Mouse (Mus musculus) hindbrain, embryonic 13.5 days (tissue): Measurements from ENCODE around the gene Nxf2. TPM values are rescaled to one million over a fixed set of nuclear protein-coding genes. Genes with fewer than 3 reads are reported as not detected.
"Not testable (repeated sequence)": the region's sequence is repeated elsewhere in the genome, so short reads cannot be mapped to it uniquely, and the experiment has no call there.

Experiments used
- ATAC-seq: fragments of 200-750 bp; cut with Nextera tagmentation; 2 replicates; pipeline ENCODE4 v1.8.0; 2017; ENCODE audit warnings: moderate TSS enrichment; ENCODE audit not compliant: low FRiP score
- H3K27ac ChIP-seq: fragments of 300-500 bp; sonication (generic); 2 replicates; pipeline ENCODE4 v1.5.1; 2015; ENCODE audit warnings: inconsistent platforms, mild to moderate bottlenecking, moderate library complexity
- H3K27me3 ChIP-seq: fragments of 300-500 bp; sonication (generic); 2 replicates; pipeline ENCODE4 v1.6.1; 2015; ENCODE audit warnings: mild to moderate bottlenecking, inconsistent platforms
- H3K36me3 ChIP-seq: fragments of 300-500 bp; sonication (generic); 2 replicates; pipeline ENCODE4 v1.6.1; 2015; ENCODE audit warnings: mild to moderate bottlenecking, inconsistent platforms
- H3K4me1 ChIP-seq: fragments of 300-500 bp; sonication (generic); replicated peaks from 2 replicates; pipeline ENCODE4 v1.6.1; 2015; ENCODE audit warnings: inconsistent platforms
- H3K4me2 ChIP-seq: fragments of 300-500 bp; sonication (generic); 2 replicates; pipeline ENCODE4 v1.6.1; 2015; ENCODE audit warnings: inconsistent platforms, mild to moderate bottlenecking, moderate library complexity
- H3K4me3 ChIP-seq: fragments of 300-500 bp; sonication (generic); 2 replicates; pipeline ENCODE4 v1.5.1; 2015; ENCODE audit warnings: mild to moderate bottlenecking, inconsistent platforms
- H3K9ac ChIP-seq: fragments of 300-500 bp; sonication (generic); 2 replicates; pipeline ENCODE4 v1.6.1; 2015; ENCODE audit warnings: mild to moderate bottlenecking, inconsistent platforms
- H3K9me3 ChIP-seq: fragments of 300-500 bp; sonication (generic); 2 replicates; pipeline ENCODE4 v1.6.1; 2016; ENCODE audit warnings: inconsistent platforms
- WGBS: fragments of 180-500 bp; shearing (Covaris S2); methylation state at CpG from one replicate; pipeline ENCODE4 v1.1.7; 2015; 5-methylcytosine and 5-hydroxymethylcytosine counted together
- polyA plus RNA-seq: library from polyadenylated mRNA; unstranded; fragments of >200 nt; fragmentation: Nextera tagmentation; extraction: Ambion mirVana; gene quantifications from 2 replicates; pipeline ENCODE4 v1.2.1, GENCODE M21; 2015

Gene Nxf2
- polyA plus RNA-seq, 1 experiment from 2014 or later = 0.22 TPM

DNA sequence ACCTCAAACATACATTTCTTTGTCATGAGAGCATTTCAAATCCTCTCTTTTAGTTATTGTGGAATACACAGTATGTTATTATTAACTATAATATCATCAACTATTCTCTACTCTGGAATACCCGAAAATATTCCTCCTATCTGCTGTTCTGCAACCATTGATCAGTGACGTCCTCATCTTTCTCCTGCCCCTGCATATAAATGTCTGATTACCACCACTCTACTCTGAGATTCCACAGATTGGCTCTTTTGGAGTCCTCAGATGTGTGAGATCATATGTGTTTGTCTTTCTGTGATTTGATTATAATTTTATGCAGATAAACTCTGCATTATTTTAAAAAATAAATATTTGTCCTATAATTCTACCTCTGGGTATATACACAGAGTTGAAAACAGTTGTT, 48.8 kb downstream of the Nxf2 start:
- 68% methylated on average over 2 of the region's 2 CpGs for WGBS
- no peaks in the 10 kb centered on the region for H3K36me3 ChIP-seq
- H3K27me3 ChIP-seq = no peaks in the 10 kb centered on the region
- H3K9ac ChIP-seq = no peak overlapping the region
- no peak overlapping the region for H3K27ac ChIP-seq
- no peaks in the 10 kb centered on the region for H3K9me3 ChIP-seq
- H3K4me3 ChIP-seq = no peak overlapping the region
- no peaks in the 10 kb centered on the region for H3K4me1 ChIP-seq
- no peak overlapping the region for H3K4me2 ChIP-seq
- no peak for ATAC-seq

DNA sequence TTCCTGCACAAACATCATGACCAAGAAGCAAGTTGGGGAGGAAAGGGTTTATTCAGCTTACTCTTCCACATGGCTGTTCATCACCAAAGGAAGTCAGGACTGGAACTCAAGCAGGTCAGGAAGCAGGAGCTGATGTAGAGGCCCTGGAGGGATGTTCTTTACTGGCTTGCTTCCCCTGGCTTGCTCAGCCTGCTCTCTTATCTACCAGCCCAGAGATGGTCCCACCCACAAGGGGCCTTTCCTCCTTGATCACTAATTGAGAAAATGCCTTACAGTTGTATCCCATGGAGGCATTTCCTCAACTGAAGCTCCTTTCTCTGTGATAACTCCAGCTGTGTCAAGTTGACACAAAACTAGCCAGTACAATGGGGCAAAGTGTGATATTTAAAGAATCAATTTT, 49.2 kb downstream of the Nxf2 start:
- H3K4me2 ChIP-seq, H3K9me3 ChIP-seq, H3K4me3 ChIP-seq, H3K36me3 ChIP-seq, H3K27me3 ChIP-seq, H3K9ac ChIP-seq, H3K27ac ChIP-seq, ATAC-seq, H3K4me1 ChIP-seq: not testable (repeated sequence)

DNA sequence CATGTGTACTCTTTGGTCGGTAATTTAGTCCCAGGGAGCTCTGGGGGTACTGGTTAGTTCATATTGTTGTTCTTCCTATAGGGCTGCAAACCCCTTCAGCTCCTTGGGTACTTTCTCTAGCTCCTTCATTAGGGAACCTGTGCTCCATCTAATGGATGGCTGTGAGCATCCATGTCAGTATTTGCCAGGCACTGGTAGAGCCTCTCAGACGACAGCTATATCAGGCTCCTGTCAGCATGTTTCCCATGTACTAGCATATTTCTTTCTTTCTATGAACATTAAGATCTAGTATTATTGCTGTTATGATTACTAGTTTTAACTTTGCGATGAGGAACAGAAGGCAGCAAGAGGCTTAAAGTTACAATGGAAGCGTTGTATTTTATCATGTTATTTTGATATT, 49.7 kb downstream of the Nxf2 start:
- Histone ChIP-seq H3K4me3 (no peak overlapping the region), H3K27me3 (no peaks in the 10 kb centered on the region)

DNA sequence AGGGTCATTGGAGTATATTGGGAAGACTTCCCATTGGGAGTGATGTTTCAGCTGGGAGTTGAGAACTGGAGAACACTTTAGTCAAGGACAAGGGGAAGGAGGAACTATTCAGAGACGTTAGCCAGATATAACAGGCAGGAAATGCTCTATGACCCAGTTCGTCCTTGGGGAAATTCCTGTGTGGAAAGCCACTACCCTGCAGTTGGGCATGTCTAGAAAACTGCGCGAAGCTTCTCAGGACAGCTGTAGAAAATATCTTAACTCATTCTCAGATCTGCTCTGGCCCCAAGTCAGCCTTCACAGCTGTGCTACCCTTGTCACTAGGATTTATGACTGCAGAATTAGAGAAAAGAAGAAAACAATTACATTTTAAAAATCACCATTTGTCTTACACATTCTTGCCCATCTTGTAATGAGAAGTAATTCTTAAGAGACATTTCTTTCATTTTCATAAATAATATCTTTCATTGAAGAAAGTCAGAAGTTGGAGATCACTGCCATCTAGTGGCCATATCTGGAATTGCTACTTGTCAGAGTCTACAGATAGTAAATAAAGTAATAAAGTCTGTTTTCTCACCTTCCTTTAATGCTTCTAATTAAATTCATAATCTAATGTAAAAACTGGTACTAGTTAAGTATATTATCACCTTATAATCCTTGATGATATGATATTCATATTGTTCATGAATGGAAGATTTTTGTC, 51.2 kb downstream of the Nxf2 start:
- 38% methylated on average over 4 of the region's 4 CpGs for WGBS
- Histone ChIP-seq H3K27me3 (no peaks in the 10 kb centered on the region), H3K4me1 (no peaks in the 10 kb centered on the region), H3K27ac (no peak overlapping the region), H3K4me3 (no peak overlapping the region), H3K9ac (no peak overlapping the region), H3K9me3 (no peaks in the 10 kb centered on the region), H3K36me3 (no peaks in the 10 kb centered on the region), H3K4me2 (no peak overlapping the region)
- ATAC-seq = no peak

More for the DNA sequence above, 49.7 kb downstream of the Nxf2 start:
- Histone ChIP-seq H3K4me1 (no peaks in the 10 kb centered on the region), H3K9me3 (no peaks in the 10 kb centered on the region), H3K36me3 (no peaks in the 10 kb centered on the region), H3K27ac (no peak overlapping the region), H3K9ac (no peak overlapping the region), H3K4me2 (no peak overlapping the region)
- no peak for ATAC-seq
- WGBS = 72% methylated on average over 4 of the region's 4 CpGs

DNA sequence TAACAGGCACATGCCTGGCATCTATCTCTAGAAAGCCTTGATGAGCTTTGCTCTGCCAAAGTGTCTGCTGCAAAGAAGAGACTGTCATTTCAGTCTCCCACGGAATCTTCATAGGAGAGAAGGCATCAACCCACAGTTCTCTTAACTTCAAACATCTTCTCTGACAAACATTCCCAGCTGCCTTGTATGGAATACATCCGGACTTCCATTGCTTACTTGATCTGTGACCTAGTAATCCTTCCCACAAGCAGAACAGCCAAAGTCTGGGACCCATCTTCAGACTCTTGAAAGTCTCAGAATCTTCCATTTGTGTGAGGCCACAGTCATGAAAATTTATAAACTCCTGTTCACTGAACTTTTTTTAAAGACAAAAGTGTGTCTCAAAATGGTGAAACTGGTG, 51.7 kb downstream of the Nxf2 start:
- no peaks in the 10 kb centered on the region for H3K4me1 ChIP-seq
- no peak overlapping the region for H3K4me3 ChIP-seq
- H3K27me3 ChIP-seq = no peaks in the 10 kb centered on the region
- no peaks in the 10 kb centered on the region for H3K9me3 ChIP-seq
- 57% methylated on average over 2 of the region's 2 CpGs for WGBS
- H3K27ac ChIP-seq = no peak overlapping the region
- no peak overlapping the region for H3K4me2 ChIP-seq
- ATAC-seq = no peak
- no peaks in the 10 kb centered on the region for H3K36me3 ChIP-seq
- H3K9ac ChIP-seq = no peak overlapping the region

DNA sequence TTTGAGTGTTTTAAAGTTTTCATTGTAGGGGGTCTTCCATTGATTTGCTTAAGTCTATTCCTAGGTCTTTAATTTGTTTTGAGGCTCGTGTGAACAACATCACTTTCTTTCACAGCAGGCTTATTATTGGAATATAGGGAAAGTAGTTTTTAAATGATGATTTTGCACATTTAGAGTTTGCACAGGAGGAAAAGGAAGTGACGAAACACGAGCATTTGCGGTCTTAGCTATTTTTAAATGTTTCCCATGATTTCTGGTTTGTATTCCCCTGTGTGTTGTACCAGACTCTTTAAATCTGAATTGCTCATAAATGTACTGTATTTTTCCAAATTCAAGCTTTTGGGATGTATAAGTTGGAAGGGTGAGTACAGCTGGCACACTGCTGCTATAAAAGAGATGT, 54.2 kb downstream of the Nxf2 start:
- H3K27ac ChIP-seq = no peak overlapping the region
- H3K9ac ChIP-seq = no peak overlapping the region
- 86% methylated on average over 4 of the region's 4 CpGs for WGBS
- no peaks in the 10 kb centered on the region for H3K27me3 ChIP-seq
- H3K4me1 ChIP-seq = no peaks in the 10 kb centered on the region
- H3K4me2 ChIP-seq = no peak overlapping the region
- ATAC-seq = no peak
- no peaks in the 10 kb centered on the region for H3K9me3 ChIP-seq
- no peak overlapping the region for H3K4me3 ChIP-seq
- no peaks in the 10 kb centered on the region for H3K36me3 ChIP-seq

Other genes with a start within 250 kb of the Nxf2 start
- 84.5 and 85.5 TPM in 2 replicates for gene Armcx1, start 246.8 kb downstream of the Nxf2 start, polyA plus RNA-seq
- 41.3 and 43.7 TPM in 2 replicates for gene Armcx6, start 213.3 kb downstream of the Nxf2 start, polyA plus RNA-seq
- 67.0 and 74.6 TPM in 2 replicates for gene Armcx3, start 208.2 kb downstream of the Nxf2 start, polyA plus RNA-seq
- gene Armcx2, start 155.5 kb downstream of the Nxf2 start, polyA plus RNA-seq = 93.7 and 98.9 TPM in 2 replicates
- gene Zmat1, start 44.5 kb upstream of the Nxf2 start, polyA plus RNA-seq = 7.8 and 8.4 TPM in 2 replicates
- not detected in 2 replicates for gene Gm15023, start 212.9 kb upstream of the Nxf2 start, polyA plus RNA-seq
- 28.1 and 29.9 TPM in 2 replicates for gene Tceal6, start 245.9 kb upstream of the Nxf2 start, polyA plus RNA-seq